Mouse (Mus musculus) testis, adult 2 months (tissue): ENCODE data around the gene Zfp800.

Experiments
- CTCF ChIP-seq: fragments of 200-500 bp; IDR thresholded peaks from 2 replicates; pipeline ENCODE4 v1.5.1; 2012; ENCODE audit warnings: low read depth, mild to moderate bottlenecking, inconsistent platforms, low read length, moderate library complexity; ENCODE audit not compliant: control insufficient read depth, insufficient read depth, insufficient replicate concordance
- POLR2A ChIP-seq: fragments of 200-500 bp; IDR thresholded peaks from 2 replicates; pipeline ENCODE4 v1.6.1; 2012; ENCODE audit warnings: low read depth, mild to moderate bottlenecking, inconsistent platforms, low read length, moderate library complexity; ENCODE audit not compliant: control insufficient read depth

GRCm38 (mm10) chr6:28228085-28228484, 169.7 kb downstream of the Zfp800 start:
- TF ChIP-seq POLR2A (no peak), CTCF (no peak)
